Mouse (Mus musculus) olfactory bulb, adult 2 months (tissue): Measurements from ENCODE around the gene Sema3d.

Experiments used
- CTCF ChIP-seq: fragments of 200-500 bp; IDR thresholded peaks from 2 replicates; pipeline ENCODE4 v1.5.1; 2012; ENCODE audit warnings: low read depth, mild to moderate bottlenecking, low read length, moderate library complexity; ENCODE audit not compliant: insufficient read depth
- POLR2A ChIP-seq: fragments of 200-500 bp; IDR thresholded peaks from 2 replicates; pipeline ENCODE4 v1.6.1; 2012; ENCODE audit warnings: mild to moderate bottlenecking, low read depth, low read length, moderate library complexity; ENCODE audit not compliant: insufficient read depth

GRCm38 (mm10) chr5:12512471-12512870 is 129.3 kb downstream of the Sema3d start:
- no peak for TF ChIP-seq CTCF
- no peak for TF ChIP-seq POLR2A
